Mouse (Mus musculus) heart, embryonic 14.5 days (tissue): ENCODE results near the gene D16Ertd472e. TPM values are rescaled to one million over a fixed set of nuclear protein-coding genes. Genes with fewer than 3 reads are reported as not detected.

Experiments used
- ATAC-seq: fragments of 200-750 bp; cut with Nextera tagmentation; 2 replicates; pipeline ENCODE4 v1.8.0; 2017; ENCODE audit warnings: low read depth, moderate TSS enrichment; ENCODE audit not compliant: insufficient number of reproducible peaks, insufficient read depth, low FRiP score
- H3K27ac ChIP-seq, 2 experiments: fragments of 200-500 bp in 1 of 2; fragments of 300-500 bp in 1 of 2; sonication (generic) in 1 of 2; replicated peaks in 1 of 2; 2 replicates each; pipeline ENCODE4 v1.5.1; 2012 to 2014; ENCODE audit warnings: low read depth in 2 of 2, low read length in 2 of 2, control low read depth in 1 of 2, mild to moderate bottlenecking in 1 of 2, mixed read lengths in 1 of 2; ENCODE audit not compliant: control insufficient read depth in 1 of 2, insufficient read depth in 1 of 2
- H3K27me3 ChIP-seq: fragments of 300-500 bp; sonication (generic); 2 replicates; pipeline ENCODE4 v1.6.1; 2014; ENCODE audit warnings: mild to moderate bottlenecking, low read length, control low read depth; ENCODE audit not compliant: control insufficient read depth, insufficient read depth
- H3K36me3 ChIP-seq: fragments of 300-500 bp; sonication (generic); 2 replicates; pipeline ENCODE4 v1.6.1; 2014; ENCODE audit warnings: mild to moderate bottlenecking, control low read depth, low read length, mixed read lengths; ENCODE audit not compliant: control insufficient read depth, insufficient read depth
- H3K4me1 ChIP-seq, 2 experiments: fragments of 200-500 bp in 1 of 2; fragments of 300-500 bp in 1 of 2; sonication (generic) in 1 of 2; 2 replicates each; pipeline ENCODE4 v1.6.1; 2012 to 2014; ENCODE audit warnings: low read length in 2 of 2, control low read depth in 1 of 2, mixed read lengths in 1 of 2; ENCODE audit not compliant: control insufficient read depth in 2 of 2, insufficient read depth in 2 of 2
- H3K4me2 ChIP-seq: fragments of 300-500 bp; sonication (generic); 2 replicates; pipeline ENCODE4 v1.6.1; 2014; ENCODE audit warnings: mild to moderate bottlenecking, low read length
- H3K4me3 ChIP-seq, 2 experiments: fragments of 200-500 bp in 1 of 2; fragments of 300-500 bp in 1 of 2; sonication (generic) in 1 of 2; 2 replicates each; pipeline ENCODE4 v1.5.1; 2012 to 2014; ENCODE audit warnings: low read length in 2 of 2, mild to moderate bottlenecking in 2 of 2, control low read depth in 1 of 2, low read depth in 1 of 2, moderate library complexity in 1 of 2; ENCODE audit not compliant: control insufficient read depth in 1 of 2, insufficient read depth in 1 of 2
- H3K9ac ChIP-seq: fragments of 300-500 bp; sonication (generic); 2 replicates; pipeline ENCODE4 v1.6.1; 2014; ENCODE audit warnings: mild to moderate bottlenecking, low read length
- H3K9me3 ChIP-seq: fragments of 300-500 bp; sonication (generic); 2 replicates; pipeline ENCODE4 v1.6.1; 2016; ENCODE audit warnings: low read length, control low read depth; ENCODE audit not compliant: control insufficient read depth
- WGBS: fragments of 180-500 bp; shearing (Covaris S2); extraction: QIAGEN DNeasy Blood & Tissue Kit; methylation state at CpG from one replicate; pipeline ENCODE4 v1.1.7; 2014; 5-methylcytosine and 5-hydroxymethylcytosine counted together
- polyA plus RNA-seq: library from polyadenylated mRNA; unstranded; fragments of >200 nt; fragmentation: Nextera tagmentation; extraction: Ambion mirVana; gene quantifications from 2 replicates; pipeline ENCODE4 v1.2.1, GENCODE M21; 2014

Gene D16Ertd472e
- polyA plus RNA-seq, 1 experiment from 2014 or later = 7.2 TPM

GRCm38 (mm10) chr16:78595821-78596220 is 19.3 kb upstream of the D16Ertd472e start:
- no peaks in the 10 kb centered on the region for H3K36me3 ChIP-seq
- no peaks in the 10 kb centered on the region for H3K27me3 ChIP-seq
- no peak overlapping the region for H3K4me2 ChIP-seq
- no peaks in the 10 kb centered on the region for H3K9me3 ChIP-seq
- no peak overlapping the region for H3K27ac ChIP-seq
- WGBS = 90% methylated on average over 7 of the region's 7 CpGs
- H3K9ac ChIP-seq = no peak overlapping the region
- ATAC-seq = no peak
- no peak overlapping the region for H3K4me3 ChIP-seq
- no peaks in the 10 kb centered on the region for H3K4me1 ChIP-seq

DNA sequence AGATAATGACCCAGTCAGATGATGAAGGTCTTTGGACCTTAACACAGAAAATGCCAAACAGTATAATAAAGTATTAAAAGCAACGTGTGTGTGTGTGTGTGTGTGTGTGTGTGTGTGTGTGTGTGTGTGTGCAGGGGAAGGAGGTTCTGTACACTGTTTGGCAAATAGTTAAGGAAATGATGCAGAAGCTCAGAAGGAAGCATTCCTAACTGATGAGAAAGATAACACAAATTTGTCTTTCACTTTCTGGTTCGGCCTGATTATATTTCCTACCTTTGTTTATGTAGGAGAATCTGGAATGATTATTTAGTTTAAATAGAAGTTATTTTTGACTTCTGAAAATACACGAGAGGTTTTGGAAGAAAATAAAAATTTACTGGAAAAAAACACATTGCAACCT is 17.6 kb upstream of the D16Ertd472e start:
- Histone ChIP-seq H3K36me3 (no peaks in the 10 kb centered on the region), H3K4me1 (no peaks in the 10 kb centered on the region), H3K4me2 (no peak overlapping the region), H3K27ac (no peak overlapping the region), H3K27me3 (no peaks in the 10 kb centered on the region), H3K9ac (no peak overlapping the region), H3K9me3 (no peaks in the 10 kb centered on the region), H3K4me3 (no peak overlapping the region)
- ATAC-seq = no peak
- 63% methylated on average over 3 of the region's 3 CpGs for WGBS

GRCm38 (mm10) chr16:78591130-78591529 is 14.6 kb upstream of the D16Ertd472e start:
- no peaks in the 10 kb centered on the region for H3K9me3 ChIP-seq
- H3K27me3 ChIP-seq = no peaks in the 10 kb centered on the region
- no peak overlapping the region for H3K4me2 ChIP-seq
- 72% methylated on average over 6 of the region's 6 CpGs for WGBS
- no peak overlapping the region for H3K27ac ChIP-seq
- no peak overlapping the region for H3K4me3 ChIP-seq
- no peaks in the 10 kb centered on the region for H3K36me3 ChIP-seq
- H3K9ac ChIP-seq = no peak overlapping the region
- H3K4me1 ChIP-seq = no peaks in the 10 kb centered on the region; a peak in 2 of 4 replicates
- ATAC-seq = no peak

- Histone ChIP-seq H3K9me3 (no peaks in the 10 kb centered on the region), H3K9ac (no peak overlapping the region), H3K27ac (no peak overlapping the region), H3K4me1 (peaks cover 0 to 7% of the 10 kb centered on the region in 2 experiments; a peak in 2 of 4 replicates), H3K36me3 (no peaks in the 10 kb centered on the region), H3K4me2 (no peak overlapping the region), H3K4me3 (no peak overlapping the region), H3K27me3 (no peaks in the 10 kb centered on the region)
- ATAC-seq = no peak
- WGBS = 77% methylated on average over 2 of the region's 2 CpGs
These were observed 12.3 kb upstream of the D16Ertd472e start for GRCm38 (mm10) chr16:78588821-78589220.

GRCm38 (mm10) chr16:78586621-78587020 is 10.1 kb upstream of the D16Ertd472e start:
- no peak overlapping the region for H3K9ac ChIP-seq
- no peaks in the 10 kb centered on the region for H3K9me3 ChIP-seq
- ATAC-seq = no peak
- WGBS = 64% methylated on average over 7 of the region's 7 CpGs
- H3K4me2 ChIP-seq = no peak overlapping the region
- H3K27me3 ChIP-seq = no peaks in the 10 kb centered on the region
- no peak overlapping the region for H3K27ac ChIP-seq
- H3K4me3 ChIP-seq = no peak overlapping the region
- H3K4me1 ChIP-seq = peaks cover 2 to 15% of the 10 kb centered on the region in 2 experiments; a peak in 2 of 4 replicates
- H3K36me3 ChIP-seq = no peaks in the 10 kb centered on the region

DNA sequence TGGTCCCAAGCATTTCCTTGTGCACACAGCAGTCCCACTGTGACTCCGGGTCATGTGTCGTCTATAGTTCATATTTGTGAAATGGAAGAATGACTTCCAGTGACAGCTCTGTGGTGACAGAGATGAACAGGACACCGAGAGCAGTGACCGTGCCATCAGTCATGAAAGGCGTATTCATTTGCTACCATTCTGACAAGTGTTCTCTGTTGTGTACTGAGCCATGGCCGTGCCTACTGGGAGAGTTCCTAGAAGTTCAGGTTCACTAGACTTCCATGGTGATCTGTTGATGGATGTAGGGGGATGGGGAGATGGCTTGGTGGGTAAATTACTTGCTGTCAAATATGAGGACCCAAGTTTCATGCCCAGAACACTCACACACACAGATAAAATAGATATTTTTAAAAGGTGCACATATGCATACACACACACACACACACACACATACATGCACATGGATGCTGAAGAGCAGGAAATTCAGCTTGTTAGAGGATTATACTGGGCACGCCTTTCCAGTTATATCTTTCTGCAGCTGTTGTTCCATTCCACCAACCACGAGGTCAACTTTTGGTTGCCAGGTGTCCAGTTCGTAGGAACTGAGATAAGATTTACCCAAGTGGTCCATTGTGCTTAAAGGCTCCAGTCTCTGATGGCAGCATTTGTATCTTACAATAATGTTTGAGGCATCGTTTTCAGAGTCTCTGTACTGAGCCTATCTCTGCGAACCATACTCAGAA is 9.3 kb upstream of the D16Ertd472e start:
- H3K9ac ChIP-seq = no peak overlapping the region
- peaks cover 2 to 15% of the 10 kb centered on the region in 2 experiments; a peak in 2 of 4 replicates for H3K4me1 ChIP-seq
- no peaks in the 10 kb centered on the region for H3K27me3 ChIP-seq
- no peaks in the 10 kb centered on the region for H3K36me3 ChIP-seq
- peaks cover under 1% of the 10 kb centered on the region; the same call in 1 of the 2 replicates for H3K9me3 ChIP-seq
- H3K27ac ChIP-seq = no peak overlapping the region
- WGBS = 65% methylated on average over 11 of the region's 11 CpGs
- H3K4me2 ChIP-seq = no peak overlapping the region
- H3K4me3 ChIP-seq = no peak overlapping the region
- ATAC-seq = no peak

GRCm38 (mm10) chr16:78585163-78585562 is 8.7 kb upstream of the D16Ertd472e start:
- WGBS = 56% methylated on average over 4 of the region's 4 CpGs
- no peaks in the 10 kb centered on the region for H3K36me3 ChIP-seq
- H3K27me3 ChIP-seq = no peaks in the 10 kb centered on the region
- H3K27ac ChIP-seq = no peak overlapping the region
- H3K4me1 ChIP-seq = peaks cover 2 to 15% of the 10 kb centered on the region in 2 experiments; a peak in 2 of 4 replicates
- H3K9me3 ChIP-seq = peaks cover 4% of the 10 kb centered on the region; the same call in 1 of the 2 replicates
- no peak overlapping the region for H3K4me3 ChIP-seq
- no peak for ATAC-seq
- H3K4me2 ChIP-seq = no peak overlapping the region
- no peak overlapping the region for H3K9ac ChIP-seq
